Mouse (Mus musculus): ENCODE data around the gene Wwox.

DNA sequence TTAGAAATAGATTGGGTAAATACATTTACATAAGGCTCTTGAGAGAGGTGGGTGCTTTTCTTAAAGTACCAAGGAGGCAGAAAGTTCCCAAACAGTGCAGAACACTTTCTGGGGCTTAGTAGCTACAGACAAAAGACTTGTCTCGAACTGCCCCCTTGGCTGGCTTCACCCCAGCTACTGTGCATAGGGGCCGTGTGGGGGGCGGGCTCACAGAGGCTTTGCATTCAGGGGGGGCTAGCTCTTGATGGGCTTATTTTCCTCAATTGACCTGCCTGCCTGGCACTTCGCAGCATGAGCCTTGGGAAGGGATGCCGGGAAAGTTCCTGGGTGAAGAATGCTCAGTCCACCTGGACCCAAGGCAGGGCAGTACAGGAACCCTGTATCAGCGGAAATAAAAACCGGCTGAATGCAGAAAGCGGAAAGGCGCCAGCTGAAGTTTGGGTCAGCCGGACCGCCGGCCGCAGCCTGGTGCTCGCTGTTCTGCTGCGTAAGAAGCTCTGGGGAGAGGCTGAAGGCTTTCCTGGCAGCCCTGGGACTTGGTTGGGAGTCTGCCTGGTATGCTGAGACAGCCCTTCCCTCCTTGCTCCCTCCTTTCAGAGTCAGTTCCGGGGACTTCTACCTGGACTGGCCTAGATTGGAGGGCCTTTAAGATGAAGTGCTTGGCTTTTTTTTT is 918.3 kb downstream of the Wwox start:
- no peak for TF ChIP-seq POLR2A (IDR thresholded peaks at IDR 0.05; ENCODE audit: insufficient read depth, low read length)
- TF ChIP-seq CTCF (IDR thresholded peaks at IDR 0.05; ENCODE audit: low read depth, low read length): no peak
- no peak for TF ChIP-seq EP300 (IDR thresholded peaks at IDR 0.05; ENCODE audit: insufficient read depth, low read depth, low read length)

All from ES-Bruce4 (cell line).